In genomic region chr2:52169243-52170005, GRCm38 (mm10) we compare ENCODE assay signal across 15 mouse cellular contexts.
"Had no signal": no experiment of that assay in that cellular context is flagged by ENCODE, and none has a peak within 500 bp of the region (broad histone marks: within the 10 kb centered on the region; RNA-seq: fewer than 3 reads in every experiment).

No protein-coding gene starts in this region.

- H3K36me3 ChIP-seq: intestine, embryonic 15.5 days; kidney, embryonic 15.5 days; limb, embryonic 12.5 days; liver, embryonic 13.5 days; midbrain, embryonic 15.5 days; neural tube, embryonic 13.5 days had no signal

- ATAC-seq: intestine, embryonic 15.5 days; liver, postnatal 0 days; midbrain, embryonic 15.5 days had no signal

- DNase-seq: kidney, adult 18-20 months; kidney, postnatal 14 days; liver; liver, embryonic 13.5 days; liver, postnatal 0 days; retina, postnatal 1 day; thymus, postnatal 36 days had no signal

- H3K27me3 ChIP-seq: intestine, embryonic 15.5 days; kidney, embryonic 15.5 days; limb, embryonic 12.5 days; liver, embryonic 13.5 days; midbrain, embryonic 15.5 days; neural tube, embryonic 13.5 days had no signal

- H3K4me3 ChIP-seq: intestine, embryonic 15.5 days; kidney, embryonic 15.5 days; left cerebral cortex, adult 2 months; limb, embryonic 12.5 days; liver, embryonic 13.5 days; midbrain, embryonic 15.5 days; neural tube, embryonic 13.5 days had no signal

- H3K27ac ChIP-seq: intestine, embryonic 15.5 days; kidney, embryonic 15.5 days; left cerebral cortex, adult 2 months; limb, embryonic 12.5 days; liver, embryonic 13.5 days; macrophage; midbrain, embryonic 15.5 days; neural tube, embryonic 13.5 days had no signal

- H3K9me3 ChIP-seq: intestine, embryonic 15.5 days; kidney, embryonic 15.5 days; limb, embryonic 12.5 days; liver, embryonic 13.5 days; midbrain, embryonic 15.5 days; neural tube, embryonic 13.5 days had no signal

- H3K4me1 ChIP-seq: intestine, embryonic 15.5 days; kidney, embryonic 15.5 days; liver, embryonic 13.5 days; midbrain, embryonic 15.5 days; neural tube, embryonic 13.5 days had no signal

- H3K4me2 ChIP-seq: intestine, embryonic 15.5 days; kidney, embryonic 15.5 days; limb, embryonic 12.5 days; liver, embryonic 13.5 days; midbrain, embryonic 11.5 days; midbrain, embryonic 15.5 days; neural tube, embryonic 13.5 days had no signal

- H3K9ac ChIP-seq: intestine, embryonic 15.5 days; kidney, embryonic 15.5 days; limb, embryonic 12.5 days; liver, embryonic 13.5 days; liver, postnatal 0 days; midbrain, embryonic 15.5 days; neural tube, embryonic 13.5 days had no signal
